Mouse (Mus musculus): Measurements from ENCODE around the gene Mfsd4a. TPM values are rescaled to one million over a fixed set of nuclear protein-coding genes. Genes with fewer than 3 reads are reported as not detected.

The Mfsd4a gene
- total and polyA plus RNA-seq, 2 experiments = 0.09 to 0.12 TPM

- H3K36me3 ChIP-seq (ENCODE audit: control insufficient read depth, insufficient read depth, low read length) = peaks cover 2% of the 10 kb centered on the region; the same call in 1 of the 2 replicates
- 0 out of 2 replicates have a peak, but pooled peaks cover 4% of the 10 kb centered on the region for H3K79me2 ChIP-seq (ENCODE audit: control insufficient read depth, insufficient read depth, low read length)
- H3K4me1 ChIP-seq (ENCODE audit: control insufficient read depth, insufficient read depth, low read length) = peaks cover 15% of the 10 kb centered on the region
- no peaks in the 10 kb centered on the region for H3K27me3 ChIP-seq (ENCODE audit: control insufficient read depth, insufficient read depth, low read length)
- H3K27ac ChIP-seq (replicated peaks; ENCODE audit: insufficient read depth, low read depth, low read length) = no peak overlapping the region
- peak; percentile 53 for DNase-seq (ENCODE audit: extremely low read depth, low read depth, low spot score)
- no peak overlapping the region for H3K9ac ChIP-seq (ENCODE audit: low read depth, low read length)
- no peak for TF ChIP-seq POLR2A (IDR thresholded peaks at IDR 0.05; ENCODE audit: extremely low read depth, insufficient read depth, low read length)
- TF ChIP-seq CTCF (IDR thresholded peaks at IDR 0.05; ENCODE audit: low read depth, low read length) = peak; percentile 93
- no peak overlapping the region for H3K4me3 ChIP-seq (ENCODE audit: insufficient read depth, low read depth, low read length)
- 51% methylated on average over 12 of the region's 12 CpGs for WGBS
These were observed 86.4 kb downstream of the Mfsd4a start for GRCm38 (mm10) chr1:131981378-131982013.

GRCm38 (mm10) chr1:131980471-131980870, 87.4 kb downstream of the Mfsd4a start:
- WGBS = 11% methylated on average over 2 of the region's 2 CpGs
- DNase-seq (ENCODE audit: extremely low read depth, low read depth, low spot score) = peak; percentile 77
- no peaks in the 10 kb centered on the region for H3K27me3 ChIP-seq (ENCODE audit: control insufficient read depth, insufficient read depth, low read length)
- H3K4me1 ChIP-seq (ENCODE audit: control insufficient read depth, insufficient read depth, low read length) = peaks cover 15% of the 10 kb centered on the region
- TF ChIP-seq POLR2A (IDR thresholded peaks at IDR 0.05; ENCODE audit: extremely low read depth, insufficient read depth, low read length) (no peak), CTCF (IDR thresholded peaks at IDR 0.05; ENCODE audit: low read depth, low read length) (no peak)
- no peaks in the 10 kb centered on the region; the same call in 1 of the 2 replicates for H3K36me3 ChIP-seq (ENCODE audit: control insufficient read depth, insufficient read depth, low read length)
- H3K79me2 ChIP-seq (ENCODE audit: control insufficient read depth, insufficient read depth, low read length) = peaks cover 4% of the 10 kb centered on the region; the same call in 1 of the 2 replicates
- H3K27ac ChIP-seq (replicated peaks; ENCODE audit: insufficient read depth, low read depth, low read length) = peak overlapping the region; percentile 19
- H3K9ac ChIP-seq (ENCODE audit: low read depth, low read length) = no peak overlapping the region
- no peak overlapping the region for H3K4me3 ChIP-seq (ENCODE audit: insufficient read depth, low read depth, low read length)

- H3K27ac ChIP-seq (replicated peaks; ENCODE audit: insufficient read depth, low read depth, low read length) = 0 out of 2 replicates have a peak overlapping the region, but pooled peaks have one; percentile 9
These were observed 91.0 kb downstream of the Mfsd4a start for GRCm38 (mm10) chr1:131976886-131977285.

GRCm38 (mm10) chr1:131973991-131974390, 93.9 kb downstream of the Mfsd4a start:
- peaks cover 47% of the 10 kb centered on the region; the same call in 1 of the 2 replicates for H3K79me2 ChIP-seq (ENCODE audit: control insufficient read depth, insufficient read depth, low read length)
- H3K27ac ChIP-seq (replicated peaks; ENCODE audit: insufficient read depth, low read depth, low read length) = peak overlapping the region; percentile 99
- DNase-seq (ENCODE audit: extremely low read depth, low read depth, low spot score) = peak; percentile 81
- H3K36me3 ChIP-seq (ENCODE audit: control insufficient read depth, insufficient read depth, low read length) = no peaks in the 10 kb centered on the region; the same call in 1 of the 2 replicates
- H3K4me3 ChIP-seq (ENCODE audit: insufficient read depth, low read depth, low read length) = peak overlapping the region; percentile 15; the same call in 1 of the 2 replicates
- WGBS = 18% methylated on average over 6 of the region's 6 CpGs
- H3K4me1 ChIP-seq (ENCODE audit: control insufficient read depth, insufficient read depth, low read length) = peaks cover 40% of the 10 kb centered on the region
- peak overlapping the region; percentile 33 for H3K9ac ChIP-seq (ENCODE audit: low read depth, low read length)
- TF ChIP-seq CTCF (IDR thresholded peaks at IDR 0.05; ENCODE audit: low read depth, low read length) (no peak), POLR2A (IDR thresholded peaks at IDR 0.05; ENCODE audit: extremely low read depth, insufficient read depth, low read length) (no peak)
- H3K27me3 ChIP-seq (ENCODE audit: control insufficient read depth, insufficient read depth, low read length) = no peaks in the 10 kb centered on the region

More at GRCm38 (mm10) chr1:131976886-131977285, 91.0 kb downstream of the Mfsd4a start:
- H3K9ac ChIP-seq (ENCODE audit: low read depth, low read length) = 0 out of 2 replicates have a peak overlapping the region, but pooled peaks have one; percentile 19
- H3K4me1 ChIP-seq (ENCODE audit: control insufficient read depth, insufficient read depth, low read length) = peaks cover 38% of the 10 kb centered on the region
- peak overlapping the region; percentile 28; the same call in 1 of the 2 replicates for H3K4me3 ChIP-seq (ENCODE audit: insufficient read depth, low read depth, low read length)
- H3K79me2 ChIP-seq (ENCODE audit: control insufficient read depth, insufficient read depth, low read length) = peaks cover 31% of the 10 kb centered on the region; the same call in 1 of the 2 replicates
- H3K27me3 ChIP-seq (ENCODE audit: control insufficient read depth, insufficient read depth, low read length) = no peaks in the 10 kb centered on the region
- no peaks in the 10 kb centered on the region; the same call in 1 of the 2 replicates for H3K36me3 ChIP-seq (ENCODE audit: control insufficient read depth, insufficient read depth, low read length)
- DNase-seq (ENCODE audit: extremely low read depth, low read depth, low spot score) = no peak
- TF ChIP-seq CTCF (IDR thresholded peaks at IDR 0.05; ENCODE audit: low read depth, low read length) (no peak), POLR2A (IDR thresholded peaks at IDR 0.05; ENCODE audit: extremely low read depth, insufficient read depth, low read length) (no peak)
- WGBS = 72% methylated on average over 5 of the region's 5 CpGs

Other genes starting within 250 kb of the Mfsd4a start
- 1.3 and 1.5 TPM in 2 replicates for gene Slc41a1, start 240.6 kb downstream of the Mfsd4a start, total RNA-seq (2014; rRNA removed)
- gene Slc41a1, start 240.6 kb downstream of the Mfsd4a start, polyA plus RNA-seq (2012; rRNA removed) = 3.0 and 5.8 TPM in 2 replicates
- gene Rab29, start 200.8 kb downstream of the Mfsd4a start, total RNA-seq (2014; rRNA removed) = 16.8 and 18.2 TPM in 2 replicates
- gene Rab29, start 200.8 kb downstream of the Mfsd4a start, polyA plus RNA-seq (2012; rRNA removed) = 20.2 and 20.7 TPM in 2 replicates
- 46.1 and 52.5 TPM in 2 replicates for gene Nucks1, start 157.5 kb downstream of the Mfsd4a start, total RNA-seq (2014; rRNA removed)
- 5.1 and 6.0 TPM in 2 replicates for gene Nucks1, start 157.5 kb downstream of the Mfsd4a start, polyA plus RNA-seq (2012; rRNA removed)
- 10.0 and 10.3 TPM in 2 replicates for gene Slc45a3, start 105.1 kb downstream of the Mfsd4a start, total RNA-seq (2014; rRNA removed)
- 28.0 and 39.8 TPM in 2 replicates for gene Slc45a3, start 105.1 kb downstream of the Mfsd4a start, polyA plus RNA-seq (2012; rRNA removed)
- gene Elk4, start 60.5 kb downstream of the Mfsd4a start, total RNA-seq (2014; rRNA removed) = 39.4 and 42.1 TPM in 2 replicates
- 17.2 and 23.3 TPM in 2 replicates for gene Elk4, start 60.5 kb downstream of the Mfsd4a start, polyA plus RNA-seq (2012; rRNA removed)
- gene Cdk18, start 71.6 kb upstream of the Mfsd4a start, total RNA-seq (2014; rRNA removed) = 4.7 and 5.3 TPM in 2 replicates
- gene Cdk18, start 71.6 kb upstream of the Mfsd4a start, polyA plus RNA-seq (2012; rRNA removed) = 29.2 and 33.2 TPM in 2 replicates
- not detected in 2 replicates for gene Lemd1, start 123.4 kb upstream of the Mfsd4a start, total RNA-seq (2014; rRNA removed)
- gene Lemd1, start 123.4 kb upstream of the Mfsd4a start, polyA plus RNA-seq (2012; rRNA removed) = not detected in 2 replicates
- gene AC124108.1, start 123.4 kb upstream of the Mfsd4a start, total RNA-seq (2014; rRNA removed) = not detected in 2 replicates
- gene AC124108.1, start 123.4 kb upstream of the Mfsd4a start, polyA plus RNA-seq (2012; rRNA removed) = not detected in 2 replicates
- not detected in 2 replicates for gene Gm10188, start 161.7 kb upstream of the Mfsd4a start, total RNA-seq (2014; rRNA removed)
- not detected in 2 replicates for gene Gm10188, start 161.7 kb upstream of the Mfsd4a start, polyA plus RNA-seq (2012; rRNA removed)
- 0.18 and 0.81 TPM in 2 replicates for gene Klhdc8a, start 230.6 kb upstream of the Mfsd4a start, total RNA-seq (2014; rRNA removed)
- gene Klhdc8a, start 230.6 kb upstream of the Mfsd4a start, polyA plus RNA-seq (2012; rRNA removed) = 1.2 and 1.4 TPM in 2 replicates
- gene Nuak2, start 248.1 kb upstream of the Mfsd4a start, total RNA-seq (2014; rRNA removed) = 3.8 and 4.8 TPM in 2 replicates
- gene Nuak2, start 248.1 kb upstream of the Mfsd4a start, polyA plus RNA-seq (2012; rRNA removed) = 6.4 and 8.0 TPM in 2 replicates